Mouse (Mus musculus) G1E (cell line): ENCODE data around the gene Sorl1. TPM values are rescaled to one million over a fixed set of nuclear protein-coding genes. Genes with fewer than 3 reads are reported as not detected.

Source experiments
- ATAC-seq: 2 replicates; pipeline ENCODE4 v1.8.0; 2016; ENCODE audit warnings: mild to moderate bottlenecking; ENCODE audit not compliant: insufficient number of reproducible peaks, poor library complexity, low FRiP score, severe bottlenecking; ENCODE audit errors: extremely low read depth
- DNase-seq: peaks from one replicate; pipeline ENCODE4 v3.0.0; 2012; ENCODE audit warnings: low spot score
- H3K27me3 ChIP-seq: 2 replicates; pipeline ENCODE4 v1.6.1; 2012; ENCODE audit warnings: mild to moderate bottlenecking, low read length, inconsistent platforms; ENCODE audit not compliant: insufficient read depth
- H3K36me3 ChIP-seq: replicated peaks from 2 replicates; pipeline ENCODE3; 2012; ENCODE audit warnings: mild to moderate bottlenecking, inconsistent platforms
- H3K4me1 ChIP-seq: 2 replicates; pipeline ENCODE4 v1.6.1; 2012; ENCODE audit warnings: low read depth, low read length, inconsistent platforms, mixed read lengths; ENCODE audit not compliant: insufficient read depth
- H3K4me3 ChIP-seq: 2 replicates; pipeline ENCODE4 v1.5.1; 2012; ENCODE audit warnings: low read depth, mild to moderate bottlenecking, inconsistent platforms, low read length, moderate library complexity, mixed read lengths
- H3K9me3 ChIP-seq: replicated peaks from 2 replicates; pipeline ENCODE4 v1.6.1; 2012; ENCODE audit warnings: inconsistent platforms
- CTCF ChIP-seq: IDR thresholded peaks from 2 replicates; pipeline ENCODE4 v1.5.1; 2012; ENCODE audit warnings: low read depth, low read length, inconsistent platforms, mixed read lengths
- GATA1 ChIP-seq: IDR thresholded peaks from 2 replicates; pipeline ENCODE4 v1.6.1; 2012; ENCODE audit warnings: borderline replicate concordance, low read length, inconsistent platforms, mixed read lengths
- GATA2 ChIP-seq: IDR thresholded peaks from 2 replicates; pipeline ENCODE4 v1.6.1; 2012; ENCODE audit warnings: low read depth, low read length, inconsistent platforms, borderline replicate concordance
- POLR2AphosphoS5 ChIP-seq: IDR thresholded peaks from 2 replicates; pipeline ENCODE4 v1.6.1; 2012; ENCODE audit warnings: low read depth, low read length, inconsistent platforms; ENCODE audit not compliant: insufficient replicate concordance
- TAL1 ChIP-seq: conservative IDR thresholded peaks from 2 replicates; pipeline ENCODE4 v1.6.1; 2012; ENCODE audit warnings: low read depth, low read length, inconsistent platforms, mixed read lengths
- polyA plus RNA-seq: library from polyadenylated mRNA; stranded (reverse); fragments of >175 nt; gene quantifications from 2 replicates; pipeline ENCODE4 v1.2.3, GENCODE M21; 2012
- total RNA-seq, 2 experiments: library from RNA; stranded (forward) in 1 of 2; stranded (reverse) in 1 of 2; fragments of 200-1000 nt in 1 of 2; fragments of >200 nt in 1 of 2; fragmentation: Nextera tagmentation in 1 of 2; gene quantifications; 2 replicates each; pipeline ENCODE4 v1.2.3; 2014 to 2017

Sorl1 gene
- total and polyA plus RNA-seq, 3 experiments = under 0.01 to 0.05 TPM; not detected in 1

GRCm38 (mm10) chr9:41938449-41938848, 185.6 kb downstream of the Sorl1 start:
- H3K36me3 ChIP-seq = no peaks in the 10 kb centered on the region
- no peak overlapping the region for H3K4me3 ChIP-seq
- 0 out of 2 replicates have a peak, but pooled peaks cover 2% of the 10 kb centered on the region for H3K27me3 ChIP-seq
- no peaks in the 10 kb centered on the region for H3K4me1 ChIP-seq
- peaks cover 12% of the 10 kb centered on the region for H3K9me3 ChIP-seq
- ATAC-seq (no peak), DNase-seq (no peak)
- TF ChIP-seq CTCF = no peak
- TF ChIP-seq TAL1 = no peak
- no peak for TF ChIP-seq POLR2AphosphoS5
- TF ChIP-seq GATA2 = no peak
- no peak for TF ChIP-seq GATA1

GRCm38 (mm10) chr9:41937967-41938348, 186.1 kb downstream of the Sorl1 start:
- no peak for TF ChIP-seq CTCF
- TF ChIP-seq POLR2AphosphoS5 = no peak
- no peak for TF ChIP-seq TAL1
- TF ChIP-seq GATA2 = no peak
- no peak for TF ChIP-seq GATA1
- Histone ChIP-seq H3K4me1 (no peaks in the 10 kb centered on the region), H3K9me3 (peaks cover 8% of the 10 kb centered on the region), H3K4me3 (no peak overlapping the region), H3K27me3 (no peaks in the 10 kb centered on the region), H3K36me3 (no peaks in the 10 kb centered on the region)
- DNase-seq (no peak), ATAC-seq (no peak)

- Histone ChIP-seq H3K4me1 (no peaks in the 10 kb centered on the region), H3K27me3 (no peaks in the 10 kb centered on the region), H3K9me3 (peaks cover 6% of the 10 kb centered on the region), H3K4me3 (no peak overlapping the region), H3K36me3 (no peaks in the 10 kb centered on the region)
- ATAC-seq (no peak), DNase-seq (no peak)
- TF ChIP-seq GATA2 (no peak), TAL1 (no peak), GATA1 (no peak), CTCF (no peak), POLR2AphosphoS5 (no peak)
Measured at GRCm38 (mm10) chr9:41937341-41937966, 186.6 kb downstream of the Sorl1 start.

GRCm38 (mm10) chr9:41936598-41936997, 187.5 kb downstream of the Sorl1 start:
- DNase-seq = no peak
- Histone ChIP-seq H3K4me1 (no peaks in the 10 kb centered on the region), H3K9me3 (peaks cover 6% of the 10 kb centered on the region), H3K36me3 (no peaks in the 10 kb centered on the region), H3K27me3 (no peaks in the 10 kb centered on the region), H3K4me3 (no peak overlapping the region)
- ATAC-seq = no peak
- no peak for TF ChIP-seq POLR2AphosphoS5
- no peak for TF ChIP-seq TAL1
- TF ChIP-seq GATA2 = no peak
- TF ChIP-seq CTCF = no peak
- TF ChIP-seq GATA1 = no peak

GRCm38 (mm10) chr9:41935979-41936378, 188.1 kb downstream of the Sorl1 start:
- DNase-seq (no peak), ATAC-seq (no peak)
- H3K4me1 ChIP-seq = no peaks in the 10 kb centered on the region
- no peaks in the 10 kb centered on the region for H3K27me3 ChIP-seq
- H3K4me3 ChIP-seq = no peak overlapping the region
- no peaks in the 10 kb centered on the region for H3K36me3 ChIP-seq
- TF ChIP-seq TAL1 (no peak), CTCF (no peak), GATA2 (no peak), GATA1 (no peak), POLR2AphosphoS5 (no peak)
- peaks cover 6% of the 10 kb centered on the region for H3K9me3 ChIP-seq

GRCm38 (mm10) chr9:41935373-41935971, 188.6 kb downstream of the Sorl1 start:
- H3K4me3 ChIP-seq = no peak overlapping the region
- peaks cover 6% of the 10 kb centered on the region for H3K9me3 ChIP-seq
- TF ChIP-seq GATA2 (no peak), GATA1 (no peak), CTCF (no peak)
- H3K27me3 ChIP-seq = no peaks in the 10 kb centered on the region
- no peaks in the 10 kb centered on the region for H3K36me3 ChIP-seq
- no peak for DNase-seq
- no peaks in the 10 kb centered on the region for H3K4me1 ChIP-seq
- no peak for ATAC-seq
